Mouse (Mus musculus): ENCODE results near the gene Dnaja1.
A peak's percentile ranks its signal among the peaks of the same experiment; 100 is the strongest.

Gene Dnaja1

GRCm38 (mm10) chr4:40757157-40757779, 35.3 kb downstream of the Dnaja1 start:
- no peak for DNase-seq (ENCODE audit: low spot score)

GRCm38 (mm10) chr4:40757780-40758420, 36.0 kb downstream of the Dnaja1 start, which contains the start of gene Smu1:
Smu1 (minus strand) TSS chr4:40757923.
- DNase-seq (ENCODE audit: low spot score), result peak; percentile 96

- no peak for DNase-seq (ENCODE audit: low spot score)
These were observed 37.9 kb downstream of the Dnaja1 start for GRCm38 (mm10) chr4:40759876-40760275.

GRCm38 (mm10) chr4:40774279-40775259, 52.6 kb downstream of the Dnaja1 start:
- peak; percentile 64 for DNase-seq (ENCODE audit: low spot score)

GRCm38 (mm10) chr4:40776416-40776815, 54.5 kb downstream of the Dnaja1 start:
- no peak for DNase-seq (ENCODE audit: low spot score)

GRCm38 (mm10) chr4:40777116-40777515, 55.2 kb downstream of the Dnaja1 start:
- no peak for DNase-seq (ENCODE audit: low spot score)

GRCm38 (mm10) chr4:40778656-40779055, 56.7 kb downstream of the Dnaja1 start:
- DNase-seq (ENCODE audit: low spot score), result no peak

- DNase-seq (ENCODE audit: low spot score), result no peak
These were observed 59.2 kb downstream of the Dnaja1 start for GRCm38 (mm10) chr4:40781143-40781542.

- no peak for DNase-seq (ENCODE audit: low spot score)
These were observed 60.0 kb downstream of the Dnaja1 start for GRCm38 (mm10) chr4:40781797-40782495.

GRCm38 (mm10) chr4:40783049-40783448, 61.1 kb downstream of the Dnaja1 start:
- DNase-seq (ENCODE audit: low spot score), result no peak

- no peak for DNase-seq (ENCODE audit: low spot score)
These were observed 62.7 kb downstream of the Dnaja1 start for GRCm38 (mm10) chr4:40784556-40785169.

GRCm38 (mm10) chr4:40785620-40786166, 63.7 kb downstream of the Dnaja1 start:
- no peak for DNase-seq (ENCODE audit: low spot score)

- DNase-seq (ENCODE audit: low spot score), result no peak
These were observed 64.6 kb downstream of the Dnaja1 start for GRCm38 (mm10) chr4:40786578-40786977.
